Mouse (Mus musculus): Measurements from ENCODE around the gene Ifitm6.

DNA sequence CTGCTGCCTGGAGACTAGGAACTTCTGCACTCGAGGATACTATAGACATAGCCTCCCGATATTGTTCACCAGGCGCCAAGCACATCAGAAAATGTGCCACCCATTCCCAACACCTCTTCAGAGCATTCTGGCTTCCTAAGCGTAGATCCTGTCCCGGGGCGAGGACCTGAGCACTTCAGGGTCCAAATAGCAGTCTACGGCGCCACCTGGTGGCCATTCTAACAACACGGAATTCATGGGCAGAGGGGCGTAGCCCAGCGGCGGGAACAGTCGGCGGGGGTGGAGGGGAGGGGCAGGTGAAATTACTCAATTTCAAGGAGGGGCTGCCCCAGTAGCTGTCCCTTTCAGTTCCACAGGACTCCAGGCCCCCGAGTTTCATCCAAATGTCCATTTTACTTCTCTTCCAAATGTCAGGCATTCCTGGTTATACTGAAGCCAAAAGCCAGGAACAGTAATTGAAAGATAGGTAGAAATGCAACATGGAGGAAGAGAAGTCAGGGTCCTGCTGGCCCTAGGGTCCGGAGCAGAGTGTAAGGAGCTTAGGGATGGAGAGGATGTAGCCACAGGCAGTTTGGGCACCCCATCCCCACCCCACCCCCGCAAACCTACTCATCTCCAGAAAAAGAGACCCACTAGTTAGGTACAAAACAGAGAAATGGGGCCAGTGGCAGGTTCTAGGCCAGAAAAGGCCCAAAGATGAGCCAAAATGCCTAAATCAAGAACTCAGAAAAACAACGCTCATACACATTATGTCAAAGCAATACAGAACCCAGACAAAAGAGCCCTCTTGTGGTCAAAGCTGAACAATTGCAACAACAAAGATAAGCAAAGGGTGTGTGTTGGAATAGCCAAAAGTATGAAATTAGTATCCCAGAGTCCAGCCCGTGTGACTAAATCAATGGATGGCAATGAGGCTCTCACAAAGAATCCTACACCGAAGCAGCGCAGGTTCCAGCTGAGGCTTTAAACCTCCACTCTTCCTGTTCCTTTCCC, 30.8 kb upstream of the Ifitm6 start:
- peak; percentile 90 for TF ChIP-seq CTCF (IDR thresholded peaks at IDR 0.05; ENCODE audit: extremely low read depth, insufficient read length, insufficient replicate concordance, low read depth, low read length)
- peak; percentile 4; the same call in 1 of the 2 replicates for TF ChIP-seq POLR2A (IDR thresholded peaks at IDR 0.05; ENCODE audit: low read depth, low read length)
